Mouse (Mus musculus) gastrocnemius, postnatal 36 days (tissue): Measurements from ENCODE around the gene Otogl. TPM values are rescaled to one million over a fixed set of nuclear protein-coding genes. Genes with fewer than 3 reads are reported as not detected.

Experiments used
- DNase-seq, 2 experiments: peaks; one replicate each; pipeline ENCODE4 v3.0.0; 2022
- intact Hi-C: fragments of 180-260 bp; cut with DNase I; formaldehyde crosslinking; loops from one replicate; pipeline ENCODE4 v1.15.1; 2025
- total RNA-seq, 2 experiments: library from RNA; stranded (reverse); gene quantifications; 2 replicates each; pipeline ENCODE4 v1.2.3; 2021

Gene Otogl
- total RNA-seq, 2 experiments from 2014 or later, result not detected

DNA sequence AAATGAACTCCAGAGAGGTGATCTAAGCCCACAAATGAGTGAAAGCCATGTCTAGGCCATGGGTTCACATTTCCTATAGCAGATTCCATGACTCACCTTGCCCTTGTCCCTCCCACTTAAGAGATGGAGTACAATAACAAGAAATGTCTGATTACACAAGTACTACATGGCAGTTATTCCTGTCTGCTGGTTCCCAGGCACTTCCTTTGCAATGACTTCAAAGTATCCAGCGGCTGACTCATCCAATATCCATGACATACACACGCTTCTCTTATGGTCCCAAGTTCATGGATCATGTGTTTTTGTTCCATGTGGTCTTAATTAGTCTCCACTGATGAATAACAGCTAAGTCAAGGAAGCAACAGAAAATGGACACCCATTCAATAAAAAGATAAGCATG, 1.1 kb upstream of the Otogl start:
- DNase-seq, result no peak
- intact Hi-C loops, result no loop called here

- DNase-seq, result no peak
- intact Hi-C loops, result no loop called here
Observed at GRCm38 (mm10) chr10:107906453-107906852, 5.5 kb downstream of the Otogl start.

- DNase-seq, result no peak
- intact Hi-C loops, result no loop called here
Observed at GRCm38 (mm10) chr10:107905274-107906034, 6.5 kb downstream of the Otogl start.

GRCm38 (mm10) chr10:107901958-107902357, 10.0 kb downstream of the Otogl start:
- intact Hi-C loops, result no loop called here
- no peak for DNase-seq

GRCm38 (mm10) chr10:107901204-107901879, 10.6 kb downstream of the Otogl start:
- DNase-seq, result no peak
- intact Hi-C loops, result no loop called here

- no peak for DNase-seq
- intact Hi-C loops, result no loop called here
Observed at GRCm38 (mm10) chr10:107899946-107900345, 12.0 kb downstream of the Otogl start.

GRCm38 (mm10) chr10:107896158-107896557, 15.8 kb downstream of the Otogl start:
- intact Hi-C loops, result no loop called here
- DNase-seq, result no peak

DNA sequence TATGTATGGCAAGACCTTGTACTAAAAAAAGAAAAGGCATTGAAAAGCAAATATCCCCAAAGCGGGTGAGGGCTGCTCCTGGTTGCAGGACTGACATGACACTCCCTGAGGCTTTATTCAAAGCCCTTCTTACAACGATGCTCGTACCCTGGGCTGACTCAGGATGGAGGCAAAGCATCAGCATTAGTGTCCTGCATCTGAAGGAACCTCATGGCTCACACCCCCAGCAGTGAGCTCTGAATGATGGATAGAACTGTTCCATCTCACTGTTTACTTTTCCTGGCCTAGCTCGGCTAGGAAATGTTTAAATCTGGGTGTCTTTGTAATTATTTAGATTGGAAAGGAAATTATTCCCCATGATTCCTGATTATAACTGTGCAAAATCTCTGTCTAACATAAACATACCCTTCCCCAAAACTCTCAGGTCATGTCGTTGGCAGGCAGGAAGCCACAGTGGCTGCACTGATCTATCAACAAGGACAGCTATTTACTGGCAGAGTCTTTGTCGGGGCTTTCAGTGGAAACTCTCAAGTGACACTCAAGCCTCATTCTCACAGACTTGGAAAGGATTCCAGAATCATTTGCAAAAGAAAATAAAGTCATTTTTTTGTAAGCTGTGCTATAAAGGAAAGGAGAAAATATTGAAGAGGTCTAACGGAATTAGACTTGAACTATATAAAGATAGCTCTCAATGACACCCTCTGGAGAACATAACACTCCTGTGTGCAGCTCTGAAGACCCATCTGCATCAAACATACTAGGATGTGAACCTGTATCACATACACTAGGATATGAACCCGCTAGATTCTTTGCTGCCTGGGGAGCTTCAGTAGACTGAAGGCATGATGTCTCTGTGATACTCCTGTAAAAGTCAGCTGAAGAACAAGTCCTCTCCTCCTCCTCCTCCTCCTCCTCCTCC, 17.0 kb downstream of the Otogl start:
- no peak for DNase-seq
- intact Hi-C loops, result no loop called here

DNA sequence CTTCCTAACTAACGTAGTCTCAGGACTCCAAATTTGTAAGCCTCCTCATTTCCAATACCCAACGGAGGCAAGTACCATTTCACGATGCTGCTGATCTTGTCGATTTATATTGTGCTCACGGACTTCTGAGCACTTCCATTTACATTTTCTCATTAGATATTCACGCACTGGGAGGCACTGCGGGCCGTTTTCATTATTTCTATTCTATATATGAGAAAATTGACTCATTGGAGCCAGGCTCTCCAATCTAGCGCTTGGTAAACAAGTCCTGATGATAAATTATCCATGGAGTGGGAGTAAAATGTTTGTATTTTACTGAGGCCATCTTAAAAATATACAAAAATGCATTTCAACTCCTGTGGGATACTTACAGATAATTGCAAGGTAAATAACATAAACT, 21.5 kb downstream of the Otogl start:
- DNase-seq, result no peak
- intact Hi-C loops, result no loop called here

- intact Hi-C loops, result no loop called here
- DNase-seq, result no peak
Observed at GRCm38 (mm10) chr10:107872542-107872941, 39.4 kb downstream of the Otogl start.

DNA sequence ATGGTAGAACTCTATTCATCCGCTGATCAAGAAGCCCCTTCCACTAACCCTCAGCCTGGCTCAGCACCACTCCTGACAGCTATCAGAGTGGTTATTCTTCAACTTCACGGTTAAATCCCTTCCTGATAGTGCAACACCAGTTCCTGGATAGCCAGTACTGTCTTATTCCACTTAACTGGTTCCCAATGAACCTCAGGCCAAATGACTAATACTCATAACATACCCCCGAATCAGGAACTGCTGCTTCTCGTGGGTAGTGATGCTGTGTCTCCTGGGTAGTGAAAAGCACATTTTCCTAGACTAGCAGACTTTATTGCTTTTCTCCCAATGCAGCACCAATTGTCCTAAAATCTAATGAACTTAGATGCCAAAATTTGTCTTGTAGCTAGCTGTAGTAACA, 39.8 kb downstream of the Otogl start:
- intact Hi-C loops, result no loop called here
- DNase-seq, result no peak

- intact Hi-C loops, result no loop called here
- no peak for DNase-seq
Observed at GRCm38 (mm10) chr10:107870540-107870939, 41.4 kb downstream of the Otogl start.

DNA sequence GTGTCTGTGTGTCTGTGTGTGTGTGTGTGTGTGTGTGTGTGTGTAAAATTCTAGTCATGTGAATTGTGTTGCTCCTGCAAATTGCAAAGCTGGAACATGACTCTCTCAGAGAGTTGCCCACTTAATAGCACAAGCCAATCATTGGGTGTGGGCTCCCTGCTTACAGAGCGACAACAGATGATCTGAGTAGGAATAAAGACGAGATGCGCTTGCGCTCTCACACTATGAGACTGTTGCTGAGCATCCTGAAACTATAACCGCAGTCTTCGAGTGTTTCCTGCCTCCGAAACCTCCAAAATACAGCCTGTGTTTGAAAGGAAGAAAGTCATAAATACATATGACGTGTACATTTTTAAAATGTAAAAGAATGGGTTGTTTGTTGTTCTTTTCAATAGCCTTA, 43.0 kb downstream of the Otogl start:
- intact Hi-C loops, result no loop called here
- no peak for DNase-seq

- intact Hi-C loops, result no loop called here
- no peak for DNase-seq
Observed at GRCm38 (mm10) chr10:107867414-107867813, 44.5 kb downstream of the Otogl start.

- intact Hi-C loops, result no loop called here
Observed at GRCm38 (mm10) chr10:107860235-107860917, 51.6 kb downstream of the Otogl start.

GRCm38 (mm10) chr10:107859220-107859619, 52.7 kb downstream of the Otogl start:
- no peak for DNase-seq
- intact Hi-C loops, result loop anchor here (5.0 to 10.0 kb wide), 2 partner anchors 63 to 426 kb away; no protein-coding TSS in a partner anchor

More at GRCm38 (mm10) chr10:107860235-107860917, 51.6 kb downstream of the Otogl start:
- DNase-seq, result no peak

- intact Hi-C loops, result loop anchor here (5.0 to 10.0 kb wide), 2 partner anchors 64 to 426 kb away; no protein-coding TSS in a partner anchor
- no peak for DNase-seq
Observed at GRCm38 (mm10) chr10:107858684-107859083, 53.2 kb downstream of the Otogl start.

GRCm38 (mm10) chr10:107844906-107845305, 67.0 kb downstream of the Otogl start:
- intact Hi-C loops, result no loop called here
- DNase-seq, result no peak

- intact Hi-C loops, result no loop called here
- no peak for DNase-seq
Observed at GRCm38 (mm10) chr10:107834452-107835239, 77.3 kb downstream of the Otogl start.
